Mouse (Mus musculus): Measurements from ENCODE around the gene Casq1. TPM values are rescaled to one million over a fixed set of nuclear protein-coding genes. Genes with fewer than 3 reads are reported as not detected.

The Casq1 gene
- polyA plus RNA-seq, 1 experiment from 2014 or later = 18.0 TPM

- H3K9ac ChIP-seq = no peak overlapping the region
- H3K9me3 ChIP-seq = no peaks in the 10 kb centered on the region
- H3K36me3 ChIP-seq = peaks cover 87% of the 10 kb centered on the region
- no peak overlapping the region for H3K4me3 ChIP-seq
- 93% methylated on average over 21 of the region's 21 CpGs for WGBS
- no peak overlapping the region for H3K4me2 ChIP-seq
- no peaks in the 10 kb centered on the region for H3K4me1 ChIP-seq
- ATAC-seq (ENCODE audit: insufficient number of reproducible peaks, low FRiP score, low TSS enrichment, low read depth) = no peak
- no peak overlapping the region for H3K27ac ChIP-seq
- H3K27me3 ChIP-seq = no peaks in the 10 kb centered on the region
These were observed 47.3 kb downstream of the Casq1 start for GRCm38 (mm10) chr1:172172381-172172780.

DNA sequence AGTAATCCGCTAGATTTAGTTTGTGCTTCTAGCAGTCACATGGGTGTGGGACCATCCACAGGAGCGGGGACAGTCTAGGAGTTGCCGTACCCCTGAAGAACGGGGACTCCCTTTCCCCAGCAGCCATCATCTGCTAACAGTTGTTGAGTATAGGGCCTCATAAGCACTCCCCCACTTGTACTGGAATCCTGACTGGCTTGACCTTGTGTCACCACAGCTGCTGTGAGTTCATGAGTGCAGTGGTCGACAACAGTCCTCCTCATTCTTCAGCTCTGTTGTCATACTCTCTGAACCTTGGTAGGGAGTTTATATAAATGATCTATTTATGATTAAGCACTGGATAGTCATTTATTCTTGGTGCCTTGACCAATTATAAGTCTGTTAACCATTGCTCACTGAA lies 49.9 kb downstream of the Casq1 start:
- no peaks in the 10 kb centered on the region for H3K27me3 ChIP-seq
- H3K4me1 ChIP-seq = no peaks in the 10 kb centered on the region
- H3K9me3 ChIP-seq = no peaks in the 10 kb centered on the region
- no peak overlapping the region for H3K9ac ChIP-seq
- H3K4me2 ChIP-seq = no peak overlapping the region
- H3K4me3 ChIP-seq = no peak overlapping the region
- H3K36me3 ChIP-seq = peaks cover 91% of the 10 kb centered on the region
- WGBS = 94% methylated on average over 5 of the region's 5 CpGs
- no peak for ATAC-seq (ENCODE audit: insufficient number of reproducible peaks, low FRiP score, low TSS enrichment, low read depth)
- no peak overlapping the region for H3K27ac ChIP-seq

DNA sequence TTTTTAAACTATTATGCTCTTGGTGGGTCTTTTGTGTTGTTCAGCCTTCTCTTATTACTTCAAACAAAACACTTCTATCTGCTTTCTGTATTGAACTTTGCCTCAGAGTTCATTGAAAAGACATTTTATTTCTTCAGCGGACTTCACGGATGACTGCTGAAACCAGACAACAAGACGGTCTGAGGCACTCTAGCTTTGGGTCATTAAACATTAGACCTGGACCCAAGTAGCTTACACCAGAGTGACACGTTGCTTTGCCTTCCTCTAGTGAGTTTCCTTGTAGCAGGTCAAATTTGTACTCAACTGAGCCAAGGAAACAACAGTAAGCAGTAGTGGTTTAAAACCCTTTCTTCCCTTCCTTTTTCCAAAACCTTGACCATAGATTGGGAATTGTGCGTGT lies 51.8 kb downstream of the Casq1 start:
- Histone ChIP-seq H3K4me3 (no peak overlapping the region), H3K36me3 (peaks cover 83% of the 10 kb centered on the region), H3K9ac (no peak overlapping the region), H3K4me2 (no peak overlapping the region), H3K4me1 (no peaks in the 10 kb centered on the region), H3K27ac (no peak overlapping the region), H3K27me3 (no peaks in the 10 kb centered on the region), H3K9me3 (no peaks in the 10 kb centered on the region)
- ATAC-seq (ENCODE audit: insufficient number of reproducible peaks, low FRiP score, low TSS enrichment, low read depth) = no peak
- WGBS = 87% methylated on average over 5 of the region's 5 CpGs

GRCm38 (mm10) chr1:172162959-172163358 lies 56.7 kb downstream of the Casq1 start:
- Histone ChIP-seq H3K4me1 (no peaks in the 10 kb centered on the region), H3K27ac (no peak overlapping the region), H3K4me3 (no peak overlapping the region), H3K9ac (no peak overlapping the region), H3K4me2 (no peak overlapping the region), H3K9me3 (no peaks in the 10 kb centered on the region), H3K36me3 (peaks cover 41% of the 10 kb centered on the region), H3K27me3 (no peaks in the 10 kb centered on the region)
- 82% methylated on average over 6 of the region's 6 CpGs for WGBS
- no peak for ATAC-seq (ENCODE audit: insufficient number of reproducible peaks, low FRiP score, low TSS enrichment, low read depth)

DNA sequence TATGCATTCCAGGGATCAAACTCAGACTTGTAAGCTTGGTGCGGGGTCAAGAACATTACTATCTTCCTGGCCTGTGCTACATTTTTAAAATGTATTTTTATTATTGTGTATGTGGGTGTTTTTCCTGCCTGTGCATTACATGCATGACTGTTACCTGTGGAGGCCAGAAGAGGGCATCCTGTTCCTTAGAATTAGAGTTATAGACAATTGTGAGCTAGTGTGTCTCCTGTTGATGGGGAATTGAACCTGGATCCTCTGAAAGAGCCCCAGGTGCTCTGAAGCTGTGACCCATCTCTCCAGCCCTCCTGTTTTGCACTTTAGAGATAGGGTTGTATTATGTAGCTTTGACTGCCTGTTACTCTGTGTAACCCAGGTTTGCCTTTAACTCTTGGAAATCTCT lies 57.7 kb downstream of the Casq1 start:
- H3K27me3 ChIP-seq = no peaks in the 10 kb centered on the region
- no peak for ATAC-seq (ENCODE audit: insufficient number of reproducible peaks, low FRiP score, low TSS enrichment, low read depth)
- H3K4me1 ChIP-seq = no peaks in the 10 kb centered on the region
- no peak overlapping the region for H3K27ac ChIP-seq
- H3K36me3 ChIP-seq = peaks cover 32% of the 10 kb centered on the region
- no peak overlapping the region for H3K9ac ChIP-seq
- no peak overlapping the region for H3K4me2 ChIP-seq
- H3K9me3 ChIP-seq = no peaks in the 10 kb centered on the region
- WGBS = 96% methylated on average over 1 of the region's 1 CpGs
- H3K4me3 ChIP-seq = no peak overlapping the region

GRCm38 (mm10) chr1:172160508-172160907 lies 59.2 kb downstream of the Casq1 start:
- Histone ChIP-seq H3K4me1 (no peaks in the 10 kb centered on the region), H3K4me2 (no peak overlapping the region), H3K4me3 (no peak overlapping the region), H3K9ac (no peak overlapping the region), H3K36me3 (peaks cover 32% of the 10 kb centered on the region), H3K27me3 (no peaks in the 10 kb centered on the region), H3K9me3 (no peaks in the 10 kb centered on the region), H3K27ac (no peak overlapping the region)
- no peak for ATAC-seq (ENCODE audit: insufficient number of reproducible peaks, low FRiP score, low TSS enrichment, low read depth)

DNA sequence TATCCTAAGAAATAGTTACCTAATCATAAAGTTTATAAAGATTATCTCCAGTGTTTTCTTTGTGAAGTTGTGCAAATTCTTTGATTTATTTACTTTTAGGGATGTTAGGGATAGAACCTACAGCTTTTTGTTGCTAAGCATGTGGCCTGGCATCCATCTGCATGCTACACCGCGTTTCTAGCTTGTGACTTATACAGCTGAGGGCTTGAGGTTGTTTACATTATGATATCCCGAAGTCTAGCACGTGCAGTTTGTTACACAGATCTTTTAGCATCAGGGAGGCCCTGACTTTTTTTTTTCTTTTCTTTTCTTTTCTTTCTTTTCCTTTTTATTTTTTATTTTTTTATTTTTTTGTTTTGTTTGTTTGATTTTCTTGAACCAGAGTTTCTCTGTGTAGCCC lies 59.7 kb downstream of the Casq1 start:
- ATAC-seq (ENCODE audit: insufficient number of reproducible peaks, low FRiP score, low TSS enrichment, low read depth) = no peak
- Histone ChIP-seq H3K36me3 (peaks cover 30% of the 10 kb centered on the region), H3K27ac (no peak overlapping the region), H3K27me3 (no peaks in the 10 kb centered on the region), H3K9me3 (no peaks in the 10 kb centered on the region), H3K4me2 (no peak overlapping the region), H3K9ac (no peak overlapping the region), H3K4me1 (no peaks in the 10 kb centered on the region), H3K4me3 (no peak overlapping the region)
- WGBS = 73% methylated on average over 4 of the region's 4 CpGs

Other genes with a start within 250 kb of the Casq1 start
- gene Vangl2, start 191.4 kb downstream of the Casq1 start, polyA plus RNA-seq (2015; fragmentation: Nextera tagmentation; extraction: Ambion mirVana) = 14.3 and 15.7 TPM in 2 replicates
- gene Nhlh1, start 162.3 kb downstream of the Casq1 start, polyA plus RNA-seq (2015; fragmentation: Nextera tagmentation; extraction: Ambion mirVana) = 0.05 TPM in 1 of 2 replicates, not detected in the other
- 271 and 272 TPM in 2 replicates for gene Copa, start 137.3 kb downstream of the Casq1 start, polyA plus RNA-seq (2015; fragmentation: Nextera tagmentation; extraction: Ambion mirVana)
- gene Ncstn, start 137.1 kb downstream of the Casq1 start, polyA plus RNA-seq (2015; fragmentation: Nextera tagmentation; extraction: Ambion mirVana) = 107 and 119 TPM in 2 replicates
- 118 and 137 TPM in 2 replicates for gene Pex19, start 93.1 kb downstream of the Casq1 start, polyA plus RNA-seq (2015; fragmentation: Nextera tagmentation; extraction: Ambion mirVana)
- gene Dcaf8, start 71.8 kb downstream of the Casq1 start, polyA plus RNA-seq (2015; fragmentation: Nextera tagmentation; extraction: Ambion mirVana) = 134 and 143 TPM in 2 replicates
- gene Pea15a, start 13.1 kb downstream of the Casq1 start, polyA plus RNA-seq (2015; fragmentation: Nextera tagmentation; extraction: Ambion mirVana) = 136 and 153 TPM in 2 replicates
- gene Atp1a4, start 38.5 kb upstream of the Casq1 start, polyA plus RNA-seq (2015; fragmentation: Nextera tagmentation; extraction: Ambion mirVana) = not detected in 2 replicates
- 51.4 and 62.7 TPM in 2 replicates for gene Igsf8, start 41.8 kb upstream of the Casq1 start, polyA plus RNA-seq (2015; fragmentation: Nextera tagmentation; extraction: Ambion mirVana)
- gene Atp1a2, start 78.2 kb upstream of the Casq1 start, polyA plus RNA-seq (2015; fragmentation: Nextera tagmentation; extraction: Ambion mirVana) = 5.0 and 8.4 TPM in 2 replicates
- gene Kcnj9, start 109.5 kb upstream of the Casq1 start, polyA plus RNA-seq (2015; fragmentation: Nextera tagmentation; extraction: Ambion mirVana) = 0.04 and 0.09 TPM in 2 replicates
- 0.04 and 0.05 TPM in 2 replicates for gene Kcnj10, start 121.3 kb upstream of the Casq1 start, polyA plus RNA-seq (2015; fragmentation: Nextera tagmentation; extraction: Ambion mirVana)
- gene Pigm, start 156.7 kb upstream of the Casq1 start, polyA plus RNA-seq (2015; fragmentation: Nextera tagmentation; extraction: Ambion mirVana) = 4.9 and 5.2 TPM in 2 replicates